Mouse (Mus musculus): ENCODE data around the gene Cpne8. TPM values are rescaled to one million over a fixed set of nuclear protein-coding genes. Genes with fewer than 3 reads are reported as not detected.

Cpne8 gene
- total RNA-seq (2023) = under 1 TPM in 1 of 2 experiments, not detected in 1; 0.18 TPM

DNA sequence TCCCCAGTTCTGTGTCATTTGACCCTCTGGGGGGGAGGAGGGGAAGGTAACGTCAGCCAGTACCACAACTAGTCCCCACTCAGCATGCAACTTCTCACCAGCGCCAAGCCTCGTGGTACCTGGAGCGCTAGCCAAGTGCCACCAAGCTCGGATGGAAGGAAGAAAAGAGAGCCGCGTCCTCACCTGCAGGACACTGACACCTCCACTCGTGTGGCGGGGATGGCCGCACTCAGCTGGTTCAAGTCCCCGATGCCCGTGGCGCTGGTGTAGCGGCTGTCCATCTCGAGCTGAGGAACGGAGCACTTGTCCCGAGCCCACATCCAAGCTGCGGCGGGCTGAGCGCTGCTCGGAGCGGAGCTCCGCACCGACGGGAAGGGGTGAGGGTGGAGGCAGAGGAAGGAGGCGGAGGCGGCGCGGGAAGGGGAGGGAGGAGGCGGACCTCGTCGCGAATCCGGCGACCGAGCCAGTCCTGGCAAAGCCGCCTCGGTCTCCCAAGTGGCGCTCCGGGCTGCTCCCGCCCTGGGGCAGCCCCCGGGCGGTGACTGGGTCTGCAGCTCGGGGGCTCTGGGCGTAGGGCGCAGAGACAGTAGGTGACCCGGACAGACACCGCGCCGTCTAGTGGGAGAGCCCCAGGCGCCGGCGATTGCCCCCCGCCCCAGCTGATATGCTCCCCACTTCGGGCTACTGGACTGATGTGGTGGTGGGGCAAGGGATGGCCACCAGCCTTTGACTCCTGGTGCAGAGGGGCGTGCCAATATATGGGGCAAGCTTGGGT is at the start of gene Cpne8:
Cpne8 (minus strand) TSS at position 448 of the 775 bp plus-strand sequence.

Measured in B cell, adult 67 days (primary cell).